Mouse (Mus musculus) stomach, embryonic 16.5 days (tissue): Measurements from ENCODE around the gene Olfr1469. TPM values are rescaled to one million over a fixed set of nuclear protein-coding genes. Genes with fewer than 3 reads are reported as not detected.
"Not testable (repeated sequence)": the region's sequence is repeated elsewhere in the genome, so short reads cannot be mapped to it uniquely, and the experiment has no call there.

Experiments used
- ATAC-seq: fragments of 200-750 bp; cut with Nextera tagmentation; 2 replicates; pipeline ENCODE4 v1.8.0; 2017; ENCODE audit warnings: moderate number of reproducible peaks, moderate TSS enrichment; ENCODE audit not compliant: insufficient read depth, low FRiP score
- H3K27ac ChIP-seq: fragments of 300-500 bp; sonication (generic); 2 replicates; pipeline ENCODE4 v1.5.1; 2014; ENCODE audit warnings: low read length
- H3K27me3 ChIP-seq: fragments of 300-500 bp; sonication (generic); 2 replicates; pipeline ENCODE4 v1.6.1; 2014; ENCODE audit warnings: low read length, control low read depth, mixed read lengths; ENCODE audit not compliant: control insufficient read depth, insufficient read depth
- H3K36me3 ChIP-seq: fragments of 300-500 bp; sonication (generic); 2 replicates; pipeline ENCODE4 v1.6.1; 2014; ENCODE audit warnings: low read length; ENCODE audit not compliant: control insufficient read depth, insufficient read depth
- H3K4me1 ChIP-seq: fragments of 300-500 bp; sonication (generic); 2 replicates; pipeline ENCODE4 v1.6.1; 2014; ENCODE audit warnings: low read length, control low read depth, mixed read lengths; ENCODE audit not compliant: control insufficient read depth, insufficient read depth
- H3K4me2 ChIP-seq: fragments of 300-500 bp; sonication (generic); 2 replicates; pipeline ENCODE4 v1.6.1; 2014; ENCODE audit warnings: low read depth, low read length, mixed read lengths
- H3K4me3 ChIP-seq: fragments of 300-500 bp; sonication (generic); replicated peaks from 2 replicates; pipeline ENCODE4 v1.5.1; 2014; ENCODE audit warnings: mild to moderate bottlenecking, low read length
- H3K9ac ChIP-seq: fragments of 300-500 bp; sonication (generic); 2 replicates; pipeline ENCODE4 v1.6.1; 2014; ENCODE audit warnings: low read length
- H3K9me3 ChIP-seq: fragments of 300-500 bp; sonication (generic); replicated peaks from 2 replicates; pipeline ENCODE4 v1.6.1; 2016; ENCODE audit warnings: low read length, control low read depth; ENCODE audit not compliant: control insufficient read depth
- WGBS: fragments of 180-500 bp; shearing (Covaris S2); extraction: QIAGEN DNeasy Blood & Tissue Kit; methylation state at CpG from one replicate; pipeline ENCODE4 v1.1.7; 2014; 5-methylcytosine and 5-hydroxymethylcytosine counted together
- polyA plus RNA-seq: library from polyadenylated mRNA; unstranded; fragments of >200 nt; fragmentation: Nextera tagmentation; extraction: Ambion mirVana; gene quantifications from 2 replicates; pipeline ENCODE4 v1.2.1, GENCODE M21; 2015

The Olfr1469 gene
- polyA plus RNA-seq: not detected in 2 replicates

- H3K9ac ChIP-seq: no peak within 1 kb of the TSS
- H3K27me3 ChIP-seq: no peaks in the 10 kb centered on the region
- no peak within 1 kb of the TSS for H3K4me3 ChIP-seq
- no peak for ATAC-seq
- no peaks in the 10 kb centered on the region for H3K9me3 ChIP-seq
- H3K27ac ChIP-seq: no peak within 1 kb of the TSS
- no peaks in the 10 kb centered on the region for H3K36me3 ChIP-seq
- no peaks in the 10 kb centered on the region for H3K4me1 ChIP-seq
- no peak within 1 kb of the TSS for H3K4me2 ChIP-seq
- WGBS: 63% methylated on average over 2 of the region's 2 CpGs
Observed at GRCm38 (mm10) chr19:13407549-13407948, at the start of gene Olfr1469. Gene Olfr1469, plus strand, starts transcription at chr19:13407849.

- no peak within 1 kb of the TSS for H3K27ac ChIP-seq
- H3K9ac ChIP-seq: no peak within 1 kb of the TSS
- WGBS: 60% methylated on average over 2 of the region's 2 CpGs
- H3K27me3 ChIP-seq: no peaks in the 10 kb centered on the region
- no peaks in the 10 kb centered on the region for H3K4me1 ChIP-seq
- H3K4me2 ChIP-seq: no peak within 1 kb of the TSS
- peaks cover 3% of the 10 kb centered on the region; the same call in 1 of the 2 replicates for H3K9me3 ChIP-seq
- no peaks in the 10 kb centered on the region for H3K36me3 ChIP-seq
- ATAC-seq: no peak
- no peak within 1 kb of the TSS for H3K4me3 ChIP-seq
Observed at GRCm38 (mm10) chr19:13361936-13362335, 45.7 kb upstream of the Olfr1469 start, which contains the start of gene Olfr1467. Gene Olfr1467, plus strand, starts transcription at chr19:13362236.

GRCm38 (mm10) chr19:13443109-13443508 is 35.5 kb downstream of the Olfr1469 start, which contains the start of gene Olfr1471:
Gene Olfr1471, plus strand, starts transcription at chr19:13443409.
- not testable (repeated sequence) for H3K36me3 ChIP-seq, H3K4me3 ChIP-seq, H3K9me3 ChIP-seq, ATAC-seq, H3K27ac ChIP-seq, H3K9ac ChIP-seq, H3K27me3 ChIP-seq, H3K4me2 ChIP-seq, H3K4me1 ChIP-seq
- 65% methylated on average over 2 of the region's 2 CpGs for WGBS

DNA sequence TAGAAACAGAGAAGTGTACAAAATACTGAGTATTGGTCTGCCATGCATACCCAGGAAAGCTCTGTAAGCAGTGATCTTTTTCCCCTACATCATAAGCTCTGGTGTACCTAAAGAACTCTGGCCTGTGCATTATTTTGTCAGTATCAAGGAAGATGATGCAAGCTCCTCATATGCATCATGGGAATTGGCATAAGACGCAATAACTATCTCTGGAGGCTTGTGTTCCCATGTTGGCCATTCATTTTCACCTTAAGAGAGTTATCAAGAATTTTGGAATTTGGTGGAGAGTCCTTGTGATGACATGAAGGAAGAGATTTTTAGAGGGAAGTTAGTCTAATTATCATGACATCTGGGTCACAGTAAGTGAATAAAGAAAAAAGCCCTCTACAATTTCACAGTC is 48.3 kb downstream of the Olfr1469 start, which contains the start of gene Olfr1472:
Olfr1472 (minus strand) TSS at position 101 of the 400 bp plus-strand sequence.
- no peak for ATAC-seq
- Histone ChIP-seq H3K9me3 (no peaks in the 10 kb centered on the region), H3K27ac (no peak within 1 kb of the TSS), H3K27me3 (no peaks in the 10 kb centered on the region), H3K4me2 (no peak within 1 kb of the TSS), H3K36me3 (no peaks in the 10 kb centered on the region), H3K9ac (no peak within 1 kb of the TSS), H3K4me3 (no peak within 1 kb of the TSS), H3K4me1 (no peaks in the 10 kb centered on the region)
- 72% methylated on average over 1 of the region's 1 CpGs for WGBS

Other genes starting within 250 kb of the Olfr1469 start
- not detected in 2 replicates for gene Olfr1461, start 244.8 kb upstream of the Olfr1469 start, polyA plus RNA-seq
- gene Olfr1462, start 222.1 kb upstream of the Olfr1469 start, polyA plus RNA-seq: not detected in 2 replicates
- gene Olfr1463, start 176.5 kb upstream of the Olfr1469 start, polyA plus RNA-seq: not detected in 2 replicates
- not detected in 2 replicates for gene Olfr1465, start 92.3 kb upstream of the Olfr1469 start, polyA plus RNA-seq
- gene Olfr1466, start 69.0 kb upstream of the Olfr1469 start, polyA plus RNA-seq: not detected in 2 replicates
- not detected in 2 replicates for gene Olfr1467, start 45.6 kb upstream of the Olfr1469 start, polyA plus RNA-seq
- not detected in 2 replicates for gene Olfr1471, start 35.6 kb downstream of the Olfr1469 start, polyA plus RNA-seq
- not detected in 2 replicates for gene Olfr1472, start 48.2 kb downstream of the Olfr1469 start, polyA plus RNA-seq
- gene Olfr1474, start 61.7 kb downstream of the Olfr1469 start, polyA plus RNA-seq: not detected in 2 replicates
- not detected in 2 replicates for gene Olfr1475, start 72.3 kb downstream of the Olfr1469 start, polyA plus RNA-seq
- gene Olfr1477, start 92.7 kb downstream of the Olfr1469 start, polyA plus RNA-seq: not detected in 2 replicates
- not detected in 2 replicates for gene Olfr1480, start 120.1 kb downstream of the Olfr1469 start, polyA plus RNA-seq
- not detected in 2 replicates for gene Olfr1484, start 175.7 kb downstream of the Olfr1469 start, polyA plus RNA-seq
- not detected in 2 replicates for gene Olfr1487, start 209.5 kb downstream of the Olfr1469 start, polyA plus RNA-seq
- not detected in 2 replicates for gene Olfr1489, start 223.8 kb downstream of the Olfr1469 start, polyA plus RNA-seq
- gene Olfr1490, start 243.2 kb downstream of the Olfr1469 start, polyA plus RNA-seq: not detected in 2 replicates